Mouse (Mus musculus) CD4-positive, CD25-positive, alpha-beta regulatory T cell, adult 2 months (primary cell): ENCODE results near the gene Ggct.

Experiments
- DNase-seq: peaks from one replicate; pipeline ENCODE4 v3.0.0-alpha.2; 2012; ENCODE audit warnings: low read depth, low spot score

Gene Ggct

GRCm38 (mm10) chr6:54952542-54952941, 40.2 kb downstream of the Ggct start:
- DNase-seq, result no peak

GRCm38 (mm10) chr6:54948682-54949081, 44.1 kb downstream of the Ggct start:
- no peak for DNase-seq

- no peak for DNase-seq
Measured at GRCm38 (mm10) chr6:54946241-54946953, 46.4 kb downstream of the Ggct start.

GRCm38 (mm10) chr6:54944551-54944950, 48.2 kb downstream of the Ggct start:
- no peak for DNase-seq

- DNase-seq, result no peak
Measured at GRCm38 (mm10) chr6:54943753-54944152, 49.0 kb downstream of the Ggct start.

GRCm38 (mm10) chr6:54943292-54943691, 49.5 kb downstream of the Ggct start:
- DNase-seq, result no peak

- no peak for DNase-seq
Measured at GRCm38 (mm10) chr6:54941149-54941548, 51.6 kb downstream of the Ggct start.

- DNase-seq, result no peak
Measured at GRCm38 (mm10) chr6:54940126-54940525, 52.6 kb downstream of the Ggct start.

GRCm38 (mm10) chr6:54939631-54940030, 53.1 kb downstream of the Ggct start:
- no peak for DNase-seq

- DNase-seq, result peak; percentile 27
Measured at GRCm38 (mm10) chr6:54936496-54936895, 56.3 kb downstream of the Ggct start.

GRCm38 (mm10) chr6:54934930-54935329, 57.8 kb downstream of the Ggct start:
- no peak for DNase-seq

GRCm38 (mm10) chr6:54934313-54934712, 58.4 kb downstream of the Ggct start:
- no peak for DNase-seq

GRCm38 (mm10) chr6:54933866-54934265, 58.9 kb downstream of the Ggct start:
- no peak for DNase-seq

- DNase-seq, result no peak
Measured at GRCm38 (mm10) chr6:54933216-54933615, 59.5 kb downstream of the Ggct start.
